Mouse (Mus musculus) hindbrain, embryonic 15.5 days (tissue): Measurements from ENCODE around the gene Tor1aip2. TPM values are rescaled to one million over a fixed set of nuclear protein-coding genes. Genes with fewer than 3 reads are reported as not detected.

ENCODE experiments used
- ATAC-seq: fragments of 200-750 bp; cut with Nextera tagmentation; 2 replicates; pipeline ENCODE4 v1.8.0; 2017; ENCODE audit warnings: low read depth, moderate number of reproducible peaks, moderate TSS enrichment; ENCODE audit not compliant: low FRiP score
- H3K27ac ChIP-seq: fragments of 300-500 bp; sonication (generic); replicated peaks from 2 replicates; pipeline ENCODE4 v1.5.1; 2015; ENCODE audit warnings: mild to moderate bottlenecking, inconsistent platforms
- H3K27me3 ChIP-seq: fragments of 300-500 bp; sonication (generic); 2 replicates; pipeline ENCODE4 v1.6.1; 2015; ENCODE audit warnings: control low read depth, inconsistent platforms
- H3K36me3 ChIP-seq: fragments of 300-500 bp; sonication (generic); 2 replicates; pipeline ENCODE4 v1.6.1; 2015; ENCODE audit warnings: control low read depth, inconsistent platforms
- H3K4me1 ChIP-seq: fragments of 300-500 bp; sonication (generic); replicated peaks from 2 replicates; pipeline ENCODE4 v1.6.1; 2015; ENCODE audit warnings: control low read depth, inconsistent platforms
- H3K4me2 ChIP-seq: fragments of 300-500 bp; sonication (generic); 2 replicates; pipeline ENCODE4 v1.6.1; 2015; ENCODE audit warnings: moderate library complexity, mild to moderate bottlenecking, inconsistent platforms
- H3K4me3 ChIP-seq: fragments of 300-500 bp; sonication (generic); 2 replicates; pipeline ENCODE4 v1.5.1; 2015; ENCODE audit warnings: mild to moderate bottlenecking, inconsistent platforms
- H3K9ac ChIP-seq: fragments of 300-500 bp; sonication (generic); 2 replicates; pipeline ENCODE4 v1.6.1; 2015; ENCODE audit warnings: inconsistent platforms
- H3K9me3 ChIP-seq: fragments of 300-500 bp; sonication (generic); 2 replicates; pipeline ENCODE4 v1.6.1; 2016; ENCODE audit warnings: control low read depth, inconsistent platforms
- WGBS: fragments of 180-500 bp; shearing (Covaris S2); methylation state at CpG from one replicate; pipeline ENCODE4 v1.1.7; 2015; 5-methylcytosine and 5-hydroxymethylcytosine counted together
- polyA plus RNA-seq: library from polyadenylated mRNA; unstranded; fragments of >200 nt; fragmentation: Nextera tagmentation; extraction: Ambion mirVana; gene quantifications from 2 replicates; pipeline ENCODE4 v1.2.1, GENCODE M21; 2015

Tor1aip2 gene
- polyA plus RNA-seq, 1 experiment from 2014 or later: 63.3 TPM

- Histone ChIP-seq H3K27me3 (no peaks in the 10 kb centered on the region), H3K27ac (no peak overlapping the region), H3K4me2 (no peak overlapping the region), H3K9ac (no peak overlapping the region), H3K36me3 (no peaks in the 10 kb centered on the region), H3K4me1 (no peaks in the 10 kb centered on the region; the same call in 1 of the 2 replicates), H3K4me3 (no peak overlapping the region), H3K9me3 (no peaks in the 10 kb centered on the region)
- 85% methylated on average over 5 of the region's 5 CpGs for WGBS
- ATAC-seq: no peak
Observed at GRCm38 (mm10) chr1:156087586-156087985, 52.4 kb downstream of the Tor1aip2 start.

- H3K4me2 ChIP-seq: no peak overlapping the region
- ATAC-seq: 0 out of 2 replicates have a peak, but pooled peaks have one; percentile 14
- H3K27ac ChIP-seq: no peak overlapping the region
- no peaks in the 10 kb centered on the region; the same call in 1 of the 2 replicates for H3K4me1 ChIP-seq
- H3K9ac ChIP-seq: no peak overlapping the region
- no peaks in the 10 kb centered on the region for H3K9me3 ChIP-seq
- no peak overlapping the region for H3K4me3 ChIP-seq
- WGBS: 72% methylated on average over 8 of the region's 8 CpGs
- no peaks in the 10 kb centered on the region for H3K27me3 ChIP-seq
- H3K36me3 ChIP-seq: no peaks in the 10 kb centered on the region
Observed at GRCm38 (mm10) chr1:156089561-156089960, 54.4 kb downstream of the Tor1aip2 start.

- WGBS: 22% methylated on average over 4 of the region's 4 CpGs
- H3K4me1 ChIP-seq: no peaks in the 10 kb centered on the region; the same call in 1 of the 2 replicates
- no peaks in the 10 kb centered on the region for H3K36me3 ChIP-seq
- H3K4me3 ChIP-seq: no peak overlapping the region
- H3K9me3 ChIP-seq: no peaks in the 10 kb centered on the region
- H3K27me3 ChIP-seq: no peaks in the 10 kb centered on the region
- H3K4me2 ChIP-seq: no peak overlapping the region
- no peak overlapping the region for H3K27ac ChIP-seq
- ATAC-seq: peak; percentile 57; the same call in 1 of the 2 replicates
- H3K9ac ChIP-seq: no peak overlapping the region
Observed at GRCm38 (mm10) chr1:156090042-156090441, 54.8 kb downstream of the Tor1aip2 start.

DNA sequence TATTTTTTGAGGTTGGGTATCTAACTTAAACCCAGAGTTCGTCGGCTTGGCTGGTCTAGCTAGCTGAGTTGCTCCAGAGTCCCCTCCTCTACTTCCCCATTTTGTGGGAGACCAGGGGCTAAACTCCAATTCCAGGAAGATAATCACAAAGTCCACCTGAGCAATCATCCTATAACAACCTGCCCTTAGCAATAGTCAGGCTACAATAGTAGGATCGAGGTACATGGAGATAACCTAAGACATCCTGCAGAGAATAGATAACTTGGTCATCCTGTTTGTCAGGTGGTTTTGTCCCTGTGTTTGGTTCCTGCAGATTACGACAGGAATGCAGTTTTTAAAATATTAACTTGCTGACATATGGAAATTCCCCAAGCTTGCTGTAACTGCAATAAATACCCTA lies 56.6 kb downstream of the Tor1aip2 start:
- no peak for ATAC-seq
- Histone ChIP-seq H3K27ac (no peak overlapping the region), H3K9me3 (no peaks in the 10 kb centered on the region), H3K36me3 (no peaks in the 10 kb centered on the region), H3K27me3 (no peaks in the 10 kb centered on the region), H3K4me1 (no peaks in the 10 kb centered on the region; the same call in 1 of the 2 replicates), H3K4me3 (no peak overlapping the region), H3K4me2 (no peak overlapping the region), H3K9ac (no peak overlapping the region)
- WGBS: 86% methylated on average over 4 of the region's 4 CpGs

DNA sequence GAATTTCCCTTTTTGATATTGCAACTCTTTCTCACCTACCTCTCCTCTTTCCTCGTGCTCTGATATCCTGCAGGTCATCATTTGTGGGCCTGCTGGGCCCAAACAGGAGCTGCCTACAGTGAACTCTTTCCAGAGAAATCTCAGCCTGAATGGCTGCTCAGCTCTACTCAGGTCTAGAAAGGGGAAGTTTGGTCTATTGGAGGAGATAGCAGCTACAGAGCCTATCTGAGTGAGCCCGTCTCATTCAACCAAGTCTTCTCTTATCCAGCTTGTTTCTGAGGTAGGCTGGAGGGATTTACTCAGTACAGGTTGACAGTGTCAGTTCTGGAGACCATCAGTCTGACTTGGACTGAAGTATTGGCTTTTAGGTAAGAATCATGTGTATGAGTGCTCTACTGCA lies 68.6 kb downstream of the Tor1aip2 start:
- ATAC-seq: no peak
- Histone ChIP-seq H3K36me3 (no peaks in the 10 kb centered on the region), H3K27me3 (no peaks in the 10 kb centered on the region), H3K4me3 (no peak overlapping the region), H3K9ac (no peak overlapping the region), H3K4me1 (no peaks in the 10 kb centered on the region), H3K4me2 (no peak overlapping the region), H3K9me3 (peaks cover 4% of the 10 kb centered on the region; the same call in 1 of the 2 replicates), H3K27ac (no peak overlapping the region)
- WGBS: 98% methylated on average over 2 of the region's 2 CpGs

DNA sequence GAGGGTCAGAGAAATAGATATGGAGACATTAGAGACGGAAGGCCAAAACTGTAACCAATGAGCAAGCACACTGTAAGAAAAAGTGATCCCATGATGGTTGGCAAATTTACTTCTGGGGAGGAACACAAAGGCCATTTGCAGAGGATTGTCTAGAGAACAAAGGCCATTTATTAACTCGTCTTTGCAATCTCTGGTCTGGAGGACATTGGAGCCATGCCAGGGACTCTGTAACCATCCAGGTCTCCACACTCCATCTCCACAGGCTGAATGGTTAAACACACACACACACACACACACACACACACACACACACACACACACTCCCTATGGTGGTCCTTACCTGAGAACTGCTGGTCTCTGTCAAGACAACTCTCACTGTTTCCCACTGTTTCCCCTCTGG lies 70.2 kb downstream of the Tor1aip2 start:
- no peak overlapping the region for H3K4me2 ChIP-seq
- no peak for ATAC-seq
- H3K4me1 ChIP-seq: no peaks in the 10 kb centered on the region
- H3K27ac ChIP-seq: no peak overlapping the region
- 70% methylated on average over 2 of the region's 2 CpGs for WGBS
- no peaks in the 10 kb centered on the region for H3K36me3 ChIP-seq
- H3K9ac ChIP-seq: no peak overlapping the region
- H3K4me3 ChIP-seq: no peak overlapping the region
- no peaks in the 10 kb centered on the region for H3K9me3 ChIP-seq
- no peaks in the 10 kb centered on the region for H3K27me3 ChIP-seq

GRCm38 (mm10) chr1:156107424-156107823 lies 72.2 kb downstream of the Tor1aip2 start:
- Histone ChIP-seq H3K36me3 (no peaks in the 10 kb centered on the region), H3K4me3 (no peak overlapping the region), H3K9ac (no peak overlapping the region), H3K27ac (no peak overlapping the region), H3K9me3 (no peaks in the 10 kb centered on the region), H3K27me3 (no peaks in the 10 kb centered on the region), H3K4me1 (0 out of 2 replicates have a peak, but pooled peaks cover 8% of the 10 kb centered on the region), H3K4me2 (no peak overlapping the region)
- WGBS: 85% methylated on average over 2 of the region's 2 CpGs
- no peak for ATAC-seq

- Histone ChIP-seq H3K27ac (no peak overlapping the region), H3K9ac (no peak overlapping the region), H3K4me2 (no peak overlapping the region), H3K4me1 (0 out of 2 replicates have a peak, but pooled peaks cover 8% of the 10 kb centered on the region), H3K4me3 (no peak overlapping the region), H3K36me3 (no peaks in the 10 kb centered on the region), H3K9me3 (no peaks in the 10 kb centered on the region), H3K27me3 (no peaks in the 10 kb centered on the region)
- 56% methylated on average over 10 of the region's 10 CpGs for WGBS
- no peak for ATAC-seq
Observed at GRCm38 (mm10) chr1:156108400-156108799, 73.2 kb downstream of the Tor1aip2 start.

GRCm38 (mm10) chr1:156111090-156111489 lies 75.9 kb downstream of the Tor1aip2 start:
- H3K27ac ChIP-seq: no peak overlapping the region
- no peaks in the 10 kb centered on the region for H3K9me3 ChIP-seq
- H3K4me2 ChIP-seq: no peak overlapping the region
- 0 out of 2 replicates have a peak, but pooled peaks cover 8% of the 10 kb centered on the region for H3K4me1 ChIP-seq
- 74% methylated on average over 9 of the region's 9 CpGs for WGBS
- no peak overlapping the region for H3K9ac ChIP-seq
- H3K36me3 ChIP-seq: no peaks in the 10 kb centered on the region
- no peak for ATAC-seq
- no peaks in the 10 kb centered on the region for H3K27me3 ChIP-seq
- no peak overlapping the region for H3K4me3 ChIP-seq

DNA sequence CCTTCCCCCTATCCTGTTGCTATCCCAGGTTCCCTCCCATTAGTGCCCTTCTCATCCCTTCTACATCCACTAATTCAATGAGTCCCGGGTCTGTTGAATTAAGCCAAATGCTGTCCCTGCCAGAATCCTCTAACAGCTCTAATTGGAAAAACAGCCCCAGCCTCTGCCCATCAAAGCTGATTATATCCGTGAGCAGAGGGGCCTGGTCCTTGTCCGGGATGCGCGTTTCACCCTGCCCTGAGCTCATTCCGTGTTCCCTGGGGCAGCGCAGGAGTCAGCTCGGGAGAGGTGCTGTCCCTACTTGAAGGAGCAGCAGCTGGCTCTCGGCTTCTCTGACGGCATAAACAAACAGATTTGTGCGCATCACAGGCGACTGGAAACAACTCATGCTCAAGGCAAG lies 76.5 kb downstream of the Tor1aip2 start:
- no peak overlapping the region for H3K9ac ChIP-seq
- H3K4me2 ChIP-seq: peak overlapping the region; percentile 16
- H3K9me3 ChIP-seq: no peaks in the 10 kb centered on the region
- ATAC-seq: no peak
- no peak overlapping the region for H3K4me3 ChIP-seq
- no peak overlapping the region for H3K27ac ChIP-seq
- no peaks in the 10 kb centered on the region for H3K27me3 ChIP-seq
- 29% methylated on average over 12 of the region's 12 CpGs for WGBS
- 0 out of 2 replicates have a peak, but pooled peaks cover 8% of the 10 kb centered on the region for H3K4me1 ChIP-seq
- H3K36me3 ChIP-seq: no peaks in the 10 kb centered on the region

DNA sequence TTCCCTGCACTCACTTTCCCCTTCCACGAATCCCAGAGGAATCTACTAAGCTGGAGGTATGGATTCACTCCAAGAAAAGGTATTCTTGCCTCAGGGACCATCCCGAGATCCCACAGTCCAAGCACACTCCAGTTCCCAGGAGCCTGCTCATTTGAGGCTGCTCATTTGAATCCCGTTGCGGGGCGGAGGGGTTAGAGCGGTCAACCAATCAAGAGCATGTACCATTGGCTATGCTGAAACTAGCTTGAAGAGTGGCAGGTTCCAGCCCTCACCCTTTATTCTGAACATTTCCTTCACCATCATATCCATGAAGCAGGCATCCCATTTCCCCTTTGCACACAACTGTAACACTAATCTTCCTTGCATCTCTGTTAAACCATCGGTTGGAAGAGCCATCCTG lies 76.9 kb downstream of the Tor1aip2 start:
- Histone ChIP-seq H3K9ac (no peak overlapping the region), H3K27me3 (no peaks in the 10 kb centered on the region), H3K4me2 (peak overlapping the region; percentile 16), H3K27ac (no peak overlapping the region), H3K36me3 (no peaks in the 10 kb centered on the region), H3K4me3 (no peak overlapping the region), H3K4me1 (0 out of 2 replicates have a peak, but pooled peaks cover 8% of the 10 kb centered on the region), H3K9me3 (no peaks in the 10 kb centered on the region)
- 44% methylated on average over 7 of the region's 7 CpGs for WGBS
- ATAC-seq: no peak

GRCm38 (mm10) chr1:156113884-156114499 lies 78.8 kb downstream of the Tor1aip2 start:
- Histone ChIP-seq H3K27ac (no peak overlapping the region), H3K27me3 (no peaks in the 10 kb centered on the region), H3K9ac (no peak overlapping the region), H3K4me2 (no peak overlapping the region), H3K4me3 (no peak overlapping the region), H3K36me3 (no peaks in the 10 kb centered on the region), H3K4me1 (0 out of 2 replicates have a peak, but pooled peaks cover 8% of the 10 kb centered on the region), H3K9me3 (no peaks in the 10 kb centered on the region)
- no peak for ATAC-seq
- 83% methylated on average over 8 of the region's 8 CpGs for WGBS

DNA sequence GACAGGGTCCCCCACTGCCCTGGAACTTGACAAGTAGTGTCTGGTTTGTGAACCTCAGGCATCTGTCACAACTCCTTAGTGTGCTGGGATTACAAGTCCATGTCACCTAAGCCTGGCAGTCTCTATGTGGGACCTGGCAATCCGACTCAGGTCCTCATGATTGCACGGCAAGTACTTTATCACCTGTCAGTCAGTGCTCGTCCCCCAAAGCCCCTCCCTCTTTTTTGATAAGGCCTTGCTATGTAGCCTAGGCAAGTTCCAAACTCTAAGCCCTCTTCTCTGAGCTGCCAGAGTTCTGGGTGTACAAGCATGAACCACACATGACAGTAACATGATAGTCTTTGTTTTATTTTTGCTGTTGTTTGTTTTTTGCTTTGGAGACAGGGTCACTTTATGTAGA lies 81.6 kb downstream of the Tor1aip2 start:
- Histone ChIP-seq H3K4me2 (no peak overlapping the region), H3K36me3 (no peaks in the 10 kb centered on the region), H3K4me3 (no peak overlapping the region), H3K4me1 (0 out of 2 replicates have a peak, but pooled peaks cover 4% of the 10 kb centered on the region), H3K27me3 (no peaks in the 10 kb centered on the region), H3K9ac (no peak overlapping the region), H3K27ac (no peak overlapping the region), H3K9me3 (no peaks in the 10 kb centered on the region)
- ATAC-seq: no peak
- WGBS: 76% methylated on average over 3 of the region's 3 CpGs
